Mouse (Mus musculus) monocyte, adult 59 days (primary cell): ENCODE data around the gene Tmco5b. TPM values are rescaled to one million over a fixed set of nuclear protein-coding genes. Genes with fewer than 3 reads are reported as not detected.

ENCODE experiments used
- total RNA-seq, 2 experiments: library from RNA; stranded (reverse); gene quantifications; one replicate each; pipeline ENCODE4 v1.2.4; 2023

Gene Tmco5b
- total RNA-seq = not detected

GRCm38 (mm10) chr2:113285432-113285831 lies at the start of gene Tmco5b:
Gene Tmco5b (plus strand): TSS chr2:113285732.

Other genes with a start within 250 kb of the Tmco5b start
- not detected for gene Ryr3, start 68.6 kb upstream of the Tmco5b start, total RNA-seq
- gene Fmn1, start 42.0 kb downstream of the Tmco5b start, total RNA-seq = 10 to 100 TPM; 20.3 to 21.7 TPM